Mouse (Mus musculus): ENCODE measurements at regions not wholly inside any gene's neighbourhood (a gene's known extent, or its start where the extent isn't known, plus 50 kb on each side); places are given as distances from the start of the nearest gene placed in this dataset.

- TF ChIP-seq CTCF (IDR thresholded peaks at IDR 0.05; ENCODE audit: low read depth) = no peak
- no peaks in the 10 kb centered on the region for H3K4me1 ChIP-seq (replicated peaks; ENCODE audit: insufficient read depth, low read length)
- H3K4me3 ChIP-seq (replicated peaks; ENCODE audit: low read depth, low read length) = no peak overlapping the region
- no peaks in the 10 kb centered on the region for H3K9me3 ChIP-seq (replicated peaks; ENCODE audit: low read length)
- H3K4me2 ChIP-seq (ENCODE audit: low read length) = no peak overlapping the region
- H3K36me3 ChIP-seq (ENCODE audit: insufficient read depth, low read length) = no peaks in the 10 kb centered on the region
- H3K9ac ChIP-seq (ENCODE audit: low read depth, low read length) = no peak overlapping the region
- ATAC-seq (replicated peaks; ENCODE audit: low FRiP score, low read depth) (no peak), DNase-seq (ENCODE audit: low spot score) (no peak)
- no peaks in the 10 kb centered on the region for H3K27me3 ChIP-seq (ENCODE audit: insufficient read depth, low read length)
- H3K27ac ChIP-seq = no peak overlapping the region
- WGBS = 85% methylated on average over 3 of the region's 3 CpGs
Measured at GRCm38 (mm10) chr12:28380203-28380602, 172.0 kb downstream of the Dcdc2c start.

GRCm38 (mm10) chr12:28377968-28378367, 174.2 kb downstream of the Dcdc2c start:
- H3K9me3 ChIP-seq (replicated peaks; ENCODE audit: low read length) = no peaks in the 10 kb centered on the region
- 68% methylated on average over 3 of the region's 3 CpGs for WGBS
- H3K4me2 ChIP-seq (ENCODE audit: low read length) = no peak overlapping the region
- H3K4me1 ChIP-seq (replicated peaks; ENCODE audit: insufficient read depth, low read length) = no peaks in the 10 kb centered on the region
- H3K4me3 ChIP-seq (replicated peaks; ENCODE audit: low read depth, low read length) = no peak overlapping the region
- DNase-seq (ENCODE audit: low spot score) = peak; percentile 48
- no peaks in the 10 kb centered on the region for H3K27me3 ChIP-seq (ENCODE audit: insufficient read depth, low read length)
- H3K9ac ChIP-seq (ENCODE audit: low read depth, low read length) = no peak overlapping the region
- no peak overlapping the region for H3K27ac ChIP-seq
- no peak for TF ChIP-seq CTCF (IDR thresholded peaks at IDR 0.05; ENCODE audit: low read depth)
- ATAC-seq (replicated peaks; ENCODE audit: low FRiP score, low read depth) = no peak
- H3K36me3 ChIP-seq (ENCODE audit: insufficient read depth, low read length) = no peaks in the 10 kb centered on the region

- no peaks in the 10 kb centered on the region for H3K27me3 ChIP-seq (ENCODE audit: insufficient read depth, low read length)
Measured at GRCm38 (mm10) chr12:28377373-28377772, 174.8 kb downstream of the Dcdc2c start.

DNA sequence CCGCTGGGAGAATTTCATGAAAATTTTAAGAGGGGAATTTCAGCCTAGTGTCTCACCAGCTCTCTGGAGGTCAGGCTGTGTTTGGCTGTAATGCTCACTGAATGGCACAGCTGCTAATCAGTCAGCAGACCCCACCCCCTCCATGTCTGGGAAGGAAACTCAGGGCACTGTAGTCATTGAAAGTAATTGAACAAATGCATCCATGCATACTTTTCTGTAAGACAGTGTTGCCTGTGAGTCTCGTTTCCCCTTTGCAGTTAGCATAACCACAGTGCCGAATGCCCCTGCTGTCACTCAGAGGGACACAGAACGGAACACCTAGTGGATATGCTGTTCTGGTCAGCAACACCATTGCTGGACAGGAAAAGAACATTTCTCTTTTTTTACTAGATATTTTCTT, 175.4 kb downstream of the Dcdc2c start:
- Histone ChIP-seq H3K36me3 (ENCODE audit: insufficient read depth, low read length) (no peaks in the 10 kb centered on the region), H3K9ac (ENCODE audit: low read depth, low read length) (no peak overlapping the region), H3K4me3 (replicated peaks; ENCODE audit: low read depth, low read length) (no peak overlapping the region), H3K4me1 (replicated peaks; ENCODE audit: insufficient read depth, low read length) (no peaks in the 10 kb centered on the region), H3K27me3 (ENCODE audit: insufficient read depth, low read length) (no peaks in the 10 kb centered on the region), H3K27ac (no peak overlapping the region), H3K4me2 (ENCODE audit: low read length) (no peak overlapping the region), H3K9me3 (replicated peaks; ENCODE audit: low read length) (no peaks in the 10 kb centered on the region)
- 54% methylated on average over 4 of the region's 4 CpGs for WGBS
- DNase-seq (ENCODE audit: low spot score) (no peak), ATAC-seq (replicated peaks; ENCODE audit: low FRiP score, low read depth) (no peak)
- no peak for TF ChIP-seq CTCF (IDR thresholded peaks at IDR 0.05; ENCODE audit: low read depth)

More at GRCm38 (mm10) chr12:28377373-28377772, 174.8 kb downstream of the Dcdc2c start:
- H3K36me3 ChIP-seq (ENCODE audit: insufficient read depth, low read length) = no peaks in the 10 kb centered on the region
- no peaks in the 10 kb centered on the region for H3K9me3 ChIP-seq (replicated peaks; ENCODE audit: low read length)
- H3K4me2 ChIP-seq (ENCODE audit: low read length) = no peak overlapping the region
- DNase-seq (ENCODE audit: low spot score) = no peak
- WGBS = 84% methylated on average over 4 of the region's 4 CpGs
- no peak for TF ChIP-seq CTCF (IDR thresholded peaks at IDR 0.05; ENCODE audit: low read depth)
- H3K4me3 ChIP-seq (replicated peaks; ENCODE audit: low read depth, low read length) = no peak overlapping the region
- ATAC-seq (replicated peaks; ENCODE audit: low FRiP score, low read depth) = no peak
- H3K9ac ChIP-seq (ENCODE audit: low read depth, low read length) = no peak overlapping the region
- H3K27ac ChIP-seq = no peak overlapping the region
- H3K4me1 ChIP-seq (replicated peaks; ENCODE audit: insufficient read depth, low read length) = no peaks in the 10 kb centered on the region

- Histone ChIP-seq H3K27me3 (ENCODE audit: insufficient read depth, low read length) (no peaks in the 10 kb centered on the region), H3K9ac (ENCODE audit: low read depth, low read length) (no peak overlapping the region), H3K4me2 (ENCODE audit: low read length) (no peak overlapping the region), H3K4me3 (replicated peaks; ENCODE audit: low read depth, low read length) (no peak overlapping the region), H3K36me3 (ENCODE audit: insufficient read depth, low read length) (no peaks in the 10 kb centered on the region), H3K4me1 (replicated peaks; ENCODE audit: insufficient read depth, low read length) (no peaks in the 10 kb centered on the region), H3K27ac (no peak overlapping the region), H3K9me3 (replicated peaks; ENCODE audit: low read length) (no peaks in the 10 kb centered on the region)
- ATAC-seq (replicated peaks; ENCODE audit: low FRiP score, low read depth) (no peak), DNase-seq (ENCODE audit: low spot score) (peak; percentile 21)
- WGBS = 49% methylated on average over 2 of the region's 2 CpGs
- TF ChIP-seq CTCF (IDR thresholded peaks at IDR 0.05; ENCODE audit: low read depth) = no peak
Measured at GRCm38 (mm10) chr12:28365304-28365703, 186.9 kb downstream of the Dcdc2c start.

GRCm38 (mm10) chr12:28358737-28359333, 193.4 kb downstream of the Dcdc2c start:
- H3K4me3 ChIP-seq (replicated peaks; ENCODE audit: low read depth, low read length) = no peak overlapping the region
- no peak overlapping the region for H3K27ac ChIP-seq
- no peak for TF ChIP-seq CTCF (IDR thresholded peaks at IDR 0.05; ENCODE audit: low read depth)
- H3K9me3 ChIP-seq (replicated peaks; ENCODE audit: low read length) = no peaks in the 10 kb centered on the region
- 38% methylated on average over 7 of the region's 7 CpGs for WGBS
- no peak overlapping the region for H3K9ac ChIP-seq (ENCODE audit: low read depth, low read length)
- no peaks in the 10 kb centered on the region for H3K36me3 ChIP-seq (ENCODE audit: insufficient read depth, low read length)
- H3K27me3 ChIP-seq (ENCODE audit: insufficient read depth, low read length) = no peaks in the 10 kb centered on the region
- DNase-seq (ENCODE audit: low spot score) (no peak), ATAC-seq (replicated peaks; ENCODE audit: low FRiP score, low read depth) (peak; percentile 54; the same call in 1 of the 2 replicates)
- H3K4me1 ChIP-seq (replicated peaks; ENCODE audit: insufficient read depth, low read length) = no peaks in the 10 kb centered on the region
- H3K4me2 ChIP-seq (ENCODE audit: low read length) = no peak overlapping the region

- no peak for TF ChIP-seq CTCF (IDR thresholded peaks at IDR 0.05; ENCODE audit: low read depth)
- H3K4me2 ChIP-seq (ENCODE audit: low read length) = no peak overlapping the region
- WGBS = 76% methylated on average over 10 of the region's 10 CpGs
- H3K36me3 ChIP-seq (ENCODE audit: insufficient read depth, low read length) = no peaks in the 10 kb centered on the region
- DNase-seq (ENCODE audit: low spot score) = no peak
- no peak overlapping the region for H3K27ac ChIP-seq
- H3K9me3 ChIP-seq (replicated peaks; ENCODE audit: low read length) = no peaks in the 10 kb centered on the region
- no peaks in the 10 kb centered on the region for H3K4me1 ChIP-seq (replicated peaks; ENCODE audit: insufficient read depth, low read length)
- no peak for ATAC-seq (replicated peaks; ENCODE audit: low FRiP score, low read depth)
- no peak overlapping the region for H3K9ac ChIP-seq (ENCODE audit: low read depth, low read length)
- no peak overlapping the region for H3K4me3 ChIP-seq (replicated peaks; ENCODE audit: low read depth, low read length)
- no peaks in the 10 kb centered on the region for H3K27me3 ChIP-seq (ENCODE audit: insufficient read depth, low read length)
Measured at GRCm38 (mm10) chr12:28357764-28358163, 194.4 kb downstream of the Dcdc2c start.
